Mouse (Mus musculus) splenic B cell, adult 2 months (primary cell): Measurements from ENCODE around the gene Irf9.

ENCODE experiments used
- DNase-seq: peaks from one replicate; pipeline ENCODE4 v3.0.0-alpha.2; 2011; ENCODE audit warnings: low read depth, low spot score
- H3K27me3 ChIP-seq: 2 replicates; pipeline ENCODE4 v1.6.1; 2012; ENCODE audit warnings: mild to moderate bottlenecking, low read length, moderate library complexity, mixed read lengths; ENCODE audit not compliant: control insufficient read depth, poor library complexity, insufficient read depth, severe bottlenecking
- H3K36me3 ChIP-seq: 2 replicates; pipeline ENCODE4 v1.6.1; 2012; ENCODE audit warnings: mild to moderate bottlenecking, low read length, moderate library complexity, mixed read lengths; ENCODE audit not compliant: control insufficient read depth, poor library complexity, insufficient read depth, severe bottlenecking

The Irf9 gene

GRCm38 (mm10) chr14:55575302-55575701 lies 28.1 kb upstream of the Irf9 start, which contains the start of gene Fitm1:
Gene Fitm1, plus strand, starts transcription at chr14:55575617.
- no peak for DNase-seq
- Histone ChIP-seq H3K27me3 (no peaks in the 10 kb centered on the region), H3K36me3 (peaks cover 8% of the 10 kb centered on the region; the same call in 1 of the 2 replicates)

GRCm38 (mm10) chr14:55575711-55576110 lies 27.7 kb upstream of the Irf9 start:
- DNase-seq, result no peak
- peaks cover 4% of the 10 kb centered on the region for H3K36me3 ChIP-seq

GRCm38 (mm10) chr14:55576376-55576775 lies 27.0 kb upstream of the Irf9 start:
- no peaks in the 10 kb centered on the region for H3K27me3 ChIP-seq
- peaks cover 3% of the 10 kb centered on the region for H3K36me3 ChIP-seq
- DNase-seq, result peak; percentile 25

More at GRCm38 (mm10) chr14:55575711-55576110, 27.7 kb upstream of the Irf9 start:
- no peaks in the 10 kb centered on the region for H3K27me3 ChIP-seq

GRCm38 (mm10) chr14:55577871-55578667 lies 25.3 kb upstream of the Irf9 start, which contains the start of gene Psme1:
Gene Psme1, plus strand, starts transcription at chr14:55578123.
- H3K27me3 ChIP-seq, result no peaks in the 10 kb centered on the region
- DNase-seq, result peak; percentile 81
- H3K36me3 ChIP-seq, result peaks cover 3% of the 10 kb centered on the region

GRCm38 (mm10) chr14:55578668-55579269 lies 24.6 kb upstream of the Irf9 start:
- Histone ChIP-seq H3K36me3 (peaks cover 3% of the 10 kb centered on the region), H3K27me3 (no peaks in the 10 kb centered on the region)
- DNase-seq, result peak; percentile 73

- H3K36me3 ChIP-seq, result peaks cover 3% of the 10 kb centered on the region
- no peak for DNase-seq
- H3K27me3 ChIP-seq, result no peaks in the 10 kb centered on the region
Observed at GRCm38 (mm10) chr14:55579511-55580496, 23.6 kb upstream of the Irf9 start.

GRCm38 (mm10) chr14:55580731-55581130 lies 22.6 kb upstream of the Irf9 start:
- DNase-seq, result no peak
- Histone ChIP-seq H3K36me3 (peaks cover 3% of the 10 kb centered on the region), H3K27me3 (no peaks in the 10 kb centered on the region)

GRCm38 (mm10) chr14:55581981-55582681 lies 21.2 kb upstream of the Irf9 start:
- DNase-seq, result peak; percentile 44

GRCm38 (mm10) chr14:55584303-55584701 lies 19.1 kb upstream of the Irf9 start:
- Histone ChIP-seq H3K27me3 (no peaks in the 10 kb centered on the region), H3K36me3 (peaks cover 3% of the 10 kb centered on the region)
- DNase-seq, result no peak

More at GRCm38 (mm10) chr14:55581981-55582681, 21.2 kb upstream of the Irf9 start:
- Histone ChIP-seq H3K27me3 (no peaks in the 10 kb centered on the region), H3K36me3 (peaks cover 3% of the 10 kb centered on the region)

- H3K36me3 ChIP-seq, result peaks cover under 1% of the 10 kb centered on the region
- DNase-seq, result peak; percentile 68
- H3K27me3 ChIP-seq, result no peaks in the 10 kb centered on the region
Observed at GRCm38 (mm10) chr14:55584702-55585565, 18.4 kb upstream of the Irf9 start, which contains the start of gene Emc9. Gene Emc9, minus strand, starts transcription at chr14:55585302.

- no peak for DNase-seq
- H3K36me3 ChIP-seq, result no peaks in the 10 kb centered on the region; the same call in 1 of the 2 replicates
- no peaks in the 10 kb centered on the region for H3K27me3 ChIP-seq
Observed at GRCm38 (mm10) chr14:55585566-55585960, 17.8 kb upstream of the Irf9 start.

GRCm38 (mm10) chr14:55586149-55586548 lies 17.2 kb upstream of the Irf9 start:
- H3K27me3 ChIP-seq, result no peaks in the 10 kb centered on the region
- no peaks in the 10 kb centered on the region; the same call in 1 of the 2 replicates for H3K36me3 ChIP-seq
- DNase-seq, result no peak

- H3K36me3 ChIP-seq, result no peaks in the 10 kb centered on the region; the same call in 1 of the 2 replicates
- H3K27me3 ChIP-seq, result no peaks in the 10 kb centered on the region
- DNase-seq, result no peak
Observed at GRCm38 (mm10) chr14:55589271-55589670, 14.1 kb upstream of the Irf9 start.
